Comparison of ENCODE assay signal across 8 mouse cellular contexts in genomic region chr4:46452481-46452850, GRCm38 (mm10). TPM values are rescaled to one million over a fixed set of nuclear protein-coding genes. Genes with fewer than 3 reads are reported as not detected.
A peak's percentile ranks its signal among the peaks of the same experiment; 100 is the strongest.
DNase-seq lines count a peak whose midpoint lies in the region; ATAC-seq and TF ChIP-seq lines count a peak whose summit lies in the region.

No protein-coding gene starts in this region.

- 0% methylated on average over 13 of the region's 19 CpGs for WGBS in hindbrain, embryonic 14.5 days

- H3K27me3 ChIP-seq in G1E (ENCODE audit: insufficient read depth, low read length): no peaks in the 10 kb centered on the region
- no peaks in the 10 kb centered on the region for H3K27me3 ChIP-seq in hindbrain, embryonic 14.5 days (ENCODE audit: control insufficient read depth, insufficient read depth, low read length)

- H3K27ac ChIP-seq in hindbrain, embryonic 14.5 days: peak overlapping the region; percentile 98

- peak; percentile 63 for DNase-seq in G1E (ENCODE audit: low spot score)
- DNase-seq in c-Kit-negative CD71-positive TER-119-positive erythroid progenitor cells, embryonic 14.5 days (ENCODE audit: low read depth, low spot score): peak; percentile 61
- peak; percentile 76 for DNase-seq in forelimb bud, embryonic 11.5 days (ENCODE audit: low read depth, low spot score)
- DNase-seq in hindbrain, embryonic 14.5 days (ENCODE audit: low spot score): no peak
- DNase-seq in layer of hippocampus, postnatal 36 days: peak; percentile 34 to 41
- peak; percentile 71 to 78 for DNase-seq in lung, postnatal 4 days
- DNase-seq in right cerebral cortex, postnatal 10 days (ENCODE audit: low spot score in 2 of 2): peak; percentile 73 to 79
- DNase-seq in urinary bladder, postnatal 14 days (ENCODE audit: low spot score): peak; percentile 64

- no peak for TF ChIP-seq CTCF in G1E (IDR thresholded peaks at IDR 0.05; ENCODE audit: low read depth, low read length)

- H3K9me3 ChIP-seq in G1E (replicated peaks): no peaks in the 10 kb centered on the region
- H3K9me3 ChIP-seq in hindbrain, embryonic 14.5 days (ENCODE audit: control insufficient read depth, low read length): no peaks in the 10 kb centered on the region

- H3K36me3 ChIP-seq in G1E (replicated peaks): peaks cover 39% of the 10 kb centered on the region
- no peaks in the 10 kb centered on the region for H3K36me3 ChIP-seq in hindbrain, embryonic 14.5 days (replicated peaks; ENCODE audit: control insufficient read depth, insufficient read depth)

- peak; percentile 29 for ATAC-seq in G1E (ENCODE audit: extremely low read depth, insufficient number of reproducible peaks, low FRiP score, poor library complexity, severe bottlenecking)
- ATAC-seq in hindbrain, embryonic 14.5 days (ENCODE audit: low FRiP score): peak; percentile 26; the same call in 1 of the 2 replicates

- H3K4me2 ChIP-seq in hindbrain, embryonic 14.5 days (replicated peaks): peak overlapping the region; percentile 82

- H3K4me1 ChIP-seq in G1E (ENCODE audit: insufficient read depth, low read depth, low read length): peaks cover 76% of the 10 kb centered on the region
- peaks cover 24% of the 10 kb centered on the region for H3K4me1 ChIP-seq in hindbrain, embryonic 14.5 days (replicated peaks; ENCODE audit: control insufficient read depth, insufficient read depth, low read length)

- H3K4me3 ChIP-seq in G1E (ENCODE audit: low read depth, low read length): peak overlapping the region; percentile 81
- H3K4me3 ChIP-seq in hindbrain, embryonic 14.5 days (replicated peaks; ENCODE audit: low read length): peak overlapping the region; percentile 95

- peak overlapping the region; percentile 97 for H3K9ac ChIP-seq in hindbrain, embryonic 14.5 days

RNA-seq across cellular contexts. Expression of gene Anp32b, which starts 1.8 kb away (rescaled TPM):
- total RNA-seq in G1E (2014; fragmentation: Nextera tagmentation) (667 and 728 TPM in 2 replicates), G1E (2017) (28.6 and 40.8 TPM in 2 replicates)
- 900 and 1,076 TPM in 2 replicates for polyA plus RNA-seq in G1E (2012)
- polyA plus RNA-seq in hindbrain, embryonic 14.5 days (2014; fragmentation: Nextera tagmentation; extraction: Ambion mirVana): 63.2 and 68.3 TPM in 2 replicates
- total RNA-seq in layer of hippocampus, postnatal 36 days (2021): 10 to 100 TPM; 50.2 to 55.6 TPM

RNA-seq across cellular contexts. Expression of gene Nans, which starts 36.6 kb away (rescaled TPM):
- total RNA-seq in G1E (2014; fragmentation: Nextera tagmentation) (63.1 and 64.9 TPM in 2 replicates), G1E (2017) (79.3 and 82.6 TPM in 2 replicates)
- 55.0 and 57.1 TPM in 2 replicates for polyA plus RNA-seq in G1E (2012)
- 59.7 and 60.3 TPM in 2 replicates for polyA plus RNA-seq in hindbrain, embryonic 14.5 days (2014; fragmentation: Nextera tagmentation; extraction: Ambion mirVana)
- total RNA-seq in layer of hippocampus, postnatal 36 days (2021): 10 to 100 TPM; 16.1 to 19.0 TPM

RNA-seq across cellular contexts. Expression of gene Hemgn, which starts 39.2 kb away (rescaled TPM):
- total RNA-seq in G1E (2014; fragmentation: Nextera tagmentation): 39.3 and 132 TPM in 2 replicates
- 20.9 and 24.3 TPM in 2 replicates for total RNA-seq in G1E (2017)
- polyA plus RNA-seq in G1E (2012): 5.8 and 6.3 TPM in 2 replicates
- 0.27 TPM in 1 of 2 replicates, not detected in the other for polyA plus RNA-seq in hindbrain, embryonic 14.5 days (2014; fragmentation: Nextera tagmentation; extraction: Ambion mirVana)
- not detected for total RNA-seq in layer of hippocampus, postnatal 36 days (2021)

Comparison
In these comparisons a context has a peak if more than half of its experiments do, and no peak if none do; other contexts are left out.
1. RNA of gene Hemgn, which starts 39.2 kb away (total RNA-seq): 20.9 to 132 TPM in G1E; not detected in layer of hippocampus, postnatal 36 days; every median in the first group is over 10 times any median in the second.